Mouse (Mus musculus): ENCODE results near the gene Nme2.
"Not testable (repeated sequence)": the region's sequence is repeated elsewhere in the genome, so short reads cannot be mapped to it uniquely, and the experiment has no call there.

Nme2 gene

DNA sequence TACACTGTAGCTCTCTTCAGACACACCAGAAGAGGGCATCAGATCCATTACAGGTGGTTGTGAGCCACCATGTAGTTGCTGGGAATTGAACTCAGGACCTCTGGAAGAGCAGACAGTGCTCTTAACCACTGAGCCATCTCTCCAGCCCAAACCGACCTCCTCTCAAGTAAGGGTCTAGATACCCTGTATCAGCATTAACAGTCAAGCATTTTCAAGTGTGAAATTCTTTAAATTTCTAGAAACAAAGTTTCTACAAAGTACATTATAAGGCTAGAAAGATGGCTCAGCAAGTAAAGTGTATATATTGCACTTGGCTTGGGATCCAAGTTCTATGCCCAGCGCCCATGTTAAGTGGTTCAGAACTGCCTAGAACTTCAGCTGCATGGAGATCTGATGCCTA lies 41.0 kb downstream of the Nme2 start:
- in situ Hi-C loops (cut with MboI; ENCODE audit: low pct_unique_long_range_greater_than_20kb in 1 of 2, low sequenced_read_pairs in 2 of 2, unreplicated experiment in 1 of 2) = not testable (repeated sequence)

DNA sequence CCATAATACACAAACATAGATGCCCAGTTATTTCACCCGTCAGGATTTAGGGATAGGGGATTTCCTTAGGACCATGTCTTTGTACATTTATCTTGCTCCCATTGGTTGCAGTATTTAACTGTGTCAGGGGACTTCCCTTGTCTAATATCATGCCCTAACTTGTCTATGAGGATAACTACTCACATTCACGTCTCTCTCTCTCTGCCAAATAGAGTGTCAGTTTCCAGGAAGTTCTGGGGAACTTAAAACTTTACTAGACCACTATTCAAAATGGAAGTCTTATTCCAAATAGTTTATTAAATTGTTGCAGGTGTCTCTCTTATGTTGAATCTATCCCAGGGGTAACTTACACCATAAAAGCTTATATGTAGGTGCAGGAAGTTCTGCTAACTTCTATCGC lies 44.5 kb downstream of the Nme2 start:
- in situ Hi-C loops (cut with MboI; ENCODE audit: low pct_unique_long_range_greater_than_20kb in 1 of 2, low sequenced_read_pairs in 2 of 2, unreplicated experiment in 1 of 2) = no loop called here

DNA sequence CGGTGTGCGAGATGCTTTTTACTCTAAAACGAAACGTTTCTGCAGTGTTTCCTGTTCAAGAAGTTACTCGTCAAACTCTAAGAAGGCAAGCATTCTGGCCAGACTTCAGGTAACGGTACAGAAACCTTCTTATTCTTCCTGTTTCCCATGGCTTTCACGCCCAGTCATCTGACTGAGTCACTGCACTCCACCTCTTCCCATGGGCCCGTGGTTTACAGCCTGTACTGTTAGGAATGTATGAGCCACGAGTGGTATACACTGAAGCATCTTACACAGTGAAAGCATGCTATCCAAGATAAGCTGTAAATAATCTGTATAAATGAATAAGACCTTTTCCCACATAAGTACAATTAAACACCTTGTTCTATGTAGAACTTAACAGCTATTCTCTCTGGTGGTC lies 47.2 kb downstream of the Nme2 start:
- in situ Hi-C loops (cut with MboI; ENCODE audit: low pct_unique_long_range_greater_than_20kb in 1 of 2, low sequenced_read_pairs in 2 of 2, unreplicated experiment in 1 of 2) = no loop called here

DNA sequence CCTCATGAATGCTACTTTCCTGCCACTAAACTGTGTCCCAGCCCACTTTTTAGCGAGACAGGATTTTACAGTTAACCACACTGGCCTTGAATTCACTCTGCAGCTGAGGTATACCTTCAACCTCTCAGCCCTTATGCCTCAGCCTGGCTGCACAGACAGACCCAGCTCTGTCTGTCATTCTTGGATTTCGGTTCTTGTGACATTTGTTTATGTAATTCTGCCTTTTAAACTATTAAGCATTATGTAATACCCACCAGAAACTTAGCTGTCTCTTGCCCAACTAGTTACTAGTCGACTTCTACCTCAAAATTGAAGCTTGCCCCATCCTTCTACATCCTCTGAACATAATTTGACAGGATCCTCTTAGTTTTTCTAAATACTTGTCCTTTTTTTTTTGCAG lies 48.2 kb downstream of the Nme2 start:
- in situ Hi-C loops (cut with MboI; ENCODE audit: low pct_unique_long_range_greater_than_20kb in 1 of 2, low sequenced_read_pairs in 2 of 2, unreplicated experiment in 1 of 2) = no loop called here

DNA sequence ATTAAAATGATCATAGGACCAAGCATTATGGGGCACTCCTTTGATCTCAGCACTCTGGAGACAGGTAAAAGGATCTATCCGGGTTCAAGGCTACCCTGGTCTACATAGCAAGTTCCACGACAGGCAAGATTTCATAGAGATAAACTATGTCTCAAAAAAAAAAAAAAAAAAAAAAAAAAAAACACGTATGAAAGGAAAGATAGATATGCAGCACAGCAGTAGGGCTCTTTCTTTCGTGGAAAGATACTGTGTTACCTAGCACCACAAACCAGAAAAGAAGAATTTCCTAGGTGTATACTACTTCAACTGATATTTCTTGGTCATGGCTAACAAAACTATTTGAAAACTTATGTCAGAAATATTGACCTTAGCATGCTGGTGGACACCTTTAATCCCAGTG lies 49.2 kb downstream of the Nme2 start:
- in situ Hi-C loops (cut with MboI; ENCODE audit: low pct_unique_long_range_greater_than_20kb in 1 of 2, low sequenced_read_pairs in 2 of 2, unreplicated experiment in 1 of 2) = no loop called here

All from mouse embryonic stem cell (cell line).